Mouse (Mus musculus): ENCODE data around the gene Fam221b. TPM values are rescaled to one million over a fixed set of nuclear protein-coding genes. Genes with fewer than 3 reads are reported as not detected.

Gene Fam221b
- polyA plus RNA-seq, 1 experiment from 2014 or later, result 2.6 TPM

DNA sequence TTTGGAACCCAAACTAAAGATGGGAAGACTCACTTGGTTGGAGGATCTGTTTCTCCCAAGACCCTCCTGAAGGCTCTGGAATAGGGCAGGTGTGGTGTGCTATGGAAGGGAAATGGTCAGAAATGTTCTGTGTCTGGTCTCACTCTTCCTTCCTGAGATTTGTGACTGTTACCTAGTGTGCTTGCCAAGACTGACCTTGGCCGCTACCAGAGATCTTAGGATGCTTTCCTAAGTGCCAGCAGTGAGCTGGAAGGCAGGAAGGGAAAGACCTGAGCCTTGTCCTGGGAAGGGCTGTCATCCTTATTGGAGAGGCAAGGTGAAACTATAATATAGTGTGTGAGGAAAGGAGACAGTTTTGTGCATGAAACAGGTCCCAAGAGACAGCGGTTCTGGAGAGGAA is 35.2 kb downstream of the Fam221b start:
- no peak overlapping the region for H3K27ac ChIP-seq (replicated peaks; ENCODE audit: low read depth, low read length)
- DNase-seq (ENCODE audit: low spot score), result no peak
- WGBS, result 87% methylated on average over 2 of the region's 2 CpGs

DNA sequence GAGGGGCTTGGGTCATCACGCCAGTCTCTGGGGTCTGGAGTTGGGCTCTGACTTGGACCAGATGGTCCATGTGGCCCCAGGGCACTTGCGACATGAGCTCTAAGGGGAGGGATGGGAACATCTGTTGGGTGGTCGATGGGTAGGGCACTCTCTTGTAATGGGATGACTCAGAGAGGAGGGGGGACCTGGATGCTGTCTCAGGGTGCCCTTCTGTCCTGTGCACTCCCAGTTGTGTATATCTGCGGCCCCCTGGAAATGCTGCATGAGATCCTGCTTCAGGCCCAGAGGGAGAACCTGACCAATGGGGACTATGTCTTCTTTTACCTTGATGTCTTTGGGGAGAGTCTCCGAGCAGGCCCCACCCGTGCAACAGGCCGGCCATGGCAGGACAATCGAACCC is 35.6 kb downstream of the Fam221b start:
- Histone ChIP-seq H3K4me2 (ENCODE audit: low read depth, severe bottlenecking) (no peak overlapping the region), H3K36me3 (ENCODE audit: control insufficient read depth, insufficient read depth, low read length) (no peaks in the 10 kb centered on the region), H3K4me1 (ENCODE audit: control insufficient read depth, insufficient read depth, low read length) (peaks cover 12% of the 10 kb centered on the region), H3K4me3 (ENCODE audit: low read depth, low read length) (no peak overlapping the region), H3K9ac (ENCODE audit: low read length) (no peak overlapping the region), H3K9me3 (ENCODE audit: control insufficient read depth, low read length) (no peaks in the 10 kb centered on the region), H3K27ac (replicated peaks; ENCODE audit: low read depth, low read length) (no peak overlapping the region), H3K27me3 (ENCODE audit: control insufficient read depth, insufficient read depth, low read length) (peaks cover 5% of the 10 kb centered on the region; the same call in 1 of the 2 replicates)
- DNase-seq (ENCODE audit: low spot score), result no peak
- ATAC-seq (ENCODE audit: insufficient number of reproducible peaks, low FRiP score, low TSS enrichment, low read depth), result no peak
- 78% methylated on average over 8 of the region's 8 CpGs for WGBS

More for the DNA sequence above, 35.2 kb downstream of the Fam221b start:
- Histone ChIP-seq H3K4me2 (ENCODE audit: low read depth, severe bottlenecking) (no peak overlapping the region), H3K4me3 (ENCODE audit: low read depth, low read length) (no peak overlapping the region), H3K36me3 (ENCODE audit: control insufficient read depth, insufficient read depth, low read length) (no peaks in the 10 kb centered on the region), H3K27me3 (ENCODE audit: control insufficient read depth, insufficient read depth, low read length) (peaks cover 5% of the 10 kb centered on the region; the same call in 1 of the 2 replicates), H3K9ac (ENCODE audit: low read length) (no peak overlapping the region), H3K9me3 (ENCODE audit: control insufficient read depth, low read length) (no peaks in the 10 kb centered on the region), H3K4me1 (ENCODE audit: control insufficient read depth, insufficient read depth, low read length) (peaks cover 12% of the 10 kb centered on the region)
- no peak for ATAC-seq (ENCODE audit: insufficient number of reproducible peaks, low FRiP score, low TSS enrichment, low read depth)

DNA sequence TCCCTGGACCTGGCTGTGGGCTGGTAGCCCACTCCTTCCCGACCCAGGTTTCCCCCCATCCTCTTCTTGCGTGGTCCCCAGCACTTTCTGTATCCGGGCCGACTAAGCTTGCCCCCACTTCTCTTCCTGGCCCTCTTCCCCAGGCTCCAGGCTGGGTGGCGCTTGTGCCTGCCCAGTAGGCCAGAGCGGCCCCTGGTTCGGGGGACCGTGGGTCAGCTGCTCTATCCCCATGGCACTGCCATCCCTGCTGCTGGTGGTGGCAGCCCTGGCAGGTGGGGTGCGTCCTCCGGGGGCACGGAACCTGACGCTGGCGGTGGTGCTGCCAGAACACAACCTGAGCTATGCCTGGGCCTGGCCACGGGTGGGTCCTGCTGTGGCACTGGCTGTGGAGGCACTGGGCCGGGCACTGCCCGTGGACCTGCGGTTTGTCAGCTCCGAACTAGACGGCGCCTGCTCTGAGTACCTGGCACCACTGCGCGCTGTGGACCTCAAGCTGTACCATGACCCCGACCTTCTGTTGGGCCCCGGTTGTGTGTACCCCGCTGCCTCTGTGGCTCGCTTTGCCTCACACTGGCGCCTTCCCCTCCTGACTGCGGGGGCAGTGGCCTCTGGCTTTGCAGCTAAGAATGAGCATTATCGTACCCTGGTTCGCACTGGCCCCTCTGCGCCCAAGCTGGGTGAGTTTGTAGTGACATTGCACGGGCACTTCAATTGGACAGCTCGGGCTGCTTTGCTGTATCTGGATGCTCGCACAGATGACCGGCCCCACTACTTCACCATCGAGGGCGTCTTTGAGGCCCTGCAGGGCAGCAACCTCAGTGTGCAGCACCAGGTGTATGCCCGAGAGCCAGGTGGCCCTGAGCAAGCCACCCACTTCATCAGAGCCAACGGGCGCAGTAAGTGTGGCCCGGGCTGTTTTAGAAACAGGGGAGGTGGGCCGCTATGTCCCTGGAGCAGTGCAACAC is 36.7 kb downstream of the Fam221b start:
- H3K4me2 ChIP-seq (ENCODE audit: low read depth, severe bottlenecking), result peak overlapping the region; percentile 90
- H3K9me3 ChIP-seq (ENCODE audit: control insufficient read depth, low read length), result no peaks in the 10 kb centered on the region
- H3K4me3 ChIP-seq (ENCODE audit: low read depth, low read length), result peak overlapping the region; percentile 53
- peak overlapping the region; percentile 89 for H3K9ac ChIP-seq (ENCODE audit: low read length)
- no peaks in the 10 kb centered on the region for H3K36me3 ChIP-seq (ENCODE audit: control insufficient read depth, insufficient read depth, low read length)
- H3K27ac ChIP-seq (replicated peaks; ENCODE audit: low read depth, low read length), result no peak overlapping the region
- whole genome bisulfite sequencing, result 43% methylated on average over 42 of the region's 42 CpGs
- DNase-seq (ENCODE audit: low spot score), result peak; percentile 33
- H3K27me3 ChIP-seq (ENCODE audit: control insufficient read depth, insufficient read depth, low read length), result peaks cover 5% of the 10 kb centered on the region; the same call in 1 of the 2 replicates
- no peak for ATAC-seq (ENCODE audit: insufficient number of reproducible peaks, low FRiP score, low TSS enrichment, low read depth)
- peaks cover 12% of the 10 kb centered on the region for H3K4me1 ChIP-seq (ENCODE audit: control insufficient read depth, insufficient read depth, low read length)

DNA sequence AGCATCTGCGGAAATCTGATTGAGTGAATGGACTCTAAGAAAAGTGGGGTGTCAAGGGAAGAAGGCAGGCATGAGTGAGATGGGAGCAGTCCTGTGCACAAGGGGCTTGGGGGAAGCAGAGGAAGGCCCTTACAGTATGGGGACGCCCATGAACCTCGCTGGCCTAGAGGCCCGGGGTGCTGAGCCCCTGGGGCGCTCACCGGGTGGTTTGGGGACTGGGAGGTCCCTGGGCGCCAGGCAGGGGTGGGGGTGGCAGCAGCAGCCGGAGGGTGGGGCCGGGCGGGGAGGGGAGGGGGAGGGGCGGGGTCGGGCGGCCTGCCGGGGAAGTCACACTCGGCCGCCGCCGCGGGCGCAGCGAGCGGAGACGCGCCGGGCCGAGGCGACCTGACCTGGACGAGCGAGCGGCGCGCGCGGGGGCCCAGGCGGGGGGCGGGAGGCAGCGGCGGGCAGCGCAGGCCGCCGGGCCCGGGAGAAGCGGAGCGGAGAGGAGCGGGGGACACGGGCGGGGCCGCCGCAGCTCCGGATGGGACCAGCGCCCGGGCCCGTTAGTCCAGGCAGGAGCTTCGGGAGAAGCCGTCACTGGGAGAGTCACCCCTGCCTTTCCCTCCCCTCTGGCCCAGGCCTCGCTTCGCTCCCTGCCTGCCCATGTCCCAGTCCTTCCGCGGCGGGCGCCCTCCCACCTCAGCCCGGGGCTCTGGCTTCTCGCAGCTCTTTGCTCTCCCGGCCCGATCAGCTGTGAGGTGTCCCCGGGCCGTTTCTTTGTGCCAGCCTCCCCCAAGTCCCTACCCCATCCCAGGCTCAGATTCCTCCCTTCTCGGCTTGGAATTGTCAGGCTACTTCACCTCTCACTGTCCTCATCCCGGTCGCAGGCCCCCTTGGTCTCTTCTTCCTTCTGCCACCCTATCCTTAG is 37.6 kb downstream of the Fam221b start, which contains the start of gene Npr2:
Gene Npr2 (plus strand): TSS at position 890 of the 910 bp plus-strand sequence.
- ATAC-seq (ENCODE audit: insufficient number of reproducible peaks, low FRiP score, low TSS enrichment, low read depth) (0 out of 2 replicates have a peak, but pooled peaks have one; percentile 40), DNase-seq (ENCODE audit: low spot score) (peak; percentile 68)
- no peaks in the 10 kb centered on the region for H3K36me3 ChIP-seq (ENCODE audit: control insufficient read depth, insufficient read depth, low read length)
- WGBS, result under 1% methylated on average over 37 of the region's 70 CpGs
- no peaks in the 10 kb centered on the region for H3K9me3 ChIP-seq (ENCODE audit: control insufficient read depth, low read length)
- peak within 1 kb of the TSS; percentile 53 for H3K4me3 ChIP-seq (ENCODE audit: low read depth, low read length)
- peaks cover 12% of the 10 kb centered on the region for H3K4me1 ChIP-seq (ENCODE audit: control insufficient read depth, insufficient read depth, low read length)
- H3K27me3 ChIP-seq (ENCODE audit: control insufficient read depth, insufficient read depth, low read length), result peaks cover 5% of the 10 kb centered on the region; the same call in 1 of the 2 replicates
- peak within 1 kb of the TSS; percentile 90 for H3K4me2 ChIP-seq (ENCODE audit: low read depth, severe bottlenecking)
- H3K27ac ChIP-seq (replicated peaks; ENCODE audit: low read depth, low read length), result no peak within 1 kb of the TSS
- peak within 1 kb of the TSS; percentile 89 for H3K9ac ChIP-seq (ENCODE audit: low read length)

DNA sequence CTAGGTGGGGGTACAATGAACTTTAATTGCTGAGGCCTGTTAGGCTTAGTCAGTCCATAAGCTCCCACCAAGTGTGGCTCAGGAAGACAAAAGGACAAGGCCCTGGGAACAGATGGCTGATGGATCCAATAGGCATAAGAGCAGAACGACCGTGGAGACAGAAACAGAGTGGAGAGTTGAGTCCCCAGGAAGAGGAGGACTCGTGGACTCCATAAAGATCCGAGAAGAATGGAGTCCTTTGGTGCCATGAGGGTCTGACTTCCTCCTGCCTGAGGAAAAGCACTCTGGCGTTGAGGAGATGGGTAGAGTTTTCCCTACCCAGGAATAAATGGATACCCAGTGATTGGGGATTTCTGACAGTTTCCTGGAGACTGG is 38.3 kb downstream of the Fam221b start:
- no peak for ATAC-seq (ENCODE audit: insufficient number of reproducible peaks, low FRiP score, low TSS enrichment, low read depth)
- 21% methylated on average over 5 of the region's 5 CpGs for WGBS
- Histone ChIP-seq H3K27ac (replicated peaks; ENCODE audit: low read depth, low read length) (no peak overlapping the region), H3K9me3 (ENCODE audit: control insufficient read depth, low read length) (no peaks in the 10 kb centered on the region; the same call in 1 of the 2 replicates), H3K27me3 (ENCODE audit: control insufficient read depth, insufficient read depth, low read length) (peaks cover 5% of the 10 kb centered on the region; the same call in 1 of the 2 replicates), H3K4me2 (ENCODE audit: low read depth, severe bottlenecking) (peak overlapping the region; percentile 90), H3K4me3 (ENCODE audit: low read depth, low read length) (peak overlapping the region; percentile 53), H3K4me1 (ENCODE audit: control insufficient read depth, insufficient read depth, low read length) (peaks cover 12% of the 10 kb centered on the region), H3K9ac (ENCODE audit: low read length) (no peak overlapping the region), H3K36me3 (ENCODE audit: control insufficient read depth, insufficient read depth, low read length) (no peaks in the 10 kb centered on the region)
- DNase-seq (ENCODE audit: low spot score), result no peak

DNA sequence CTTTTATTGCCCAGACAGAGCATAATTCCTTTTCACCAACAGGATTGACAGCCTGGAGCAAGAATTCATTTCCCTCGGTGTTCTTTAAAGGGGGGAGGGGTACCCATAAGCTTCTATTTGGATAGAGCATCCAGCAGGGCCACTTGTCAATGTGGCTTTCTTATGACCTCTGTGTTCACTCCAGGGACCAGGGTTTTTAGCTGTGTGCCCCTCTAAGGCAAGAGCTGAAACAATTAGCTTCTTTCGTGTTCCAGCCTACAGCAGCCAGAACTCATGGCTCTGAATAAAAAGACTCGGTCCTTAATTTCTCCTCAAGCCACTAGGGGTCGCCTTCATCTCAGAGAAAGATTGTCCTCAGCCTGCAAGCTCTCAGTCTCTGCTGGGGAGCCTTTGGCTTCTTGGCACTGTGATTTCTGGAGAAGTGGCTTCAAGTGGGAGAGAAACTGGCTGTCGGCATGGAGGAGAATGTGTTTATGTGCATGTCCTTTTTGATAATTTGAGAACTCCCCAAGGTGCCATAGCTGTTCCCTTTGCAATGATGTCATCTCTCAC is 38.8 kb downstream of the Fam221b start:
- Histone ChIP-seq H3K4me1 (ENCODE audit: control insufficient read depth, insufficient read depth, low read length) (peaks cover 12% of the 10 kb centered on the region), H3K27ac (replicated peaks; ENCODE audit: low read depth, low read length) (no peak overlapping the region), H3K4me3 (ENCODE audit: low read depth, low read length) (no peak overlapping the region), H3K9me3 (ENCODE audit: control insufficient read depth, low read length) (peaks cover 4% of the 10 kb centered on the region; the same call in 1 of the 2 replicates), H3K27me3 (ENCODE audit: control insufficient read depth, insufficient read depth, low read length) (peaks cover 5% of the 10 kb centered on the region; the same call in 1 of the 2 replicates), H3K36me3 (ENCODE audit: control insufficient read depth, insufficient read depth, low read length) (no peaks in the 10 kb centered on the region), H3K4me2 (ENCODE audit: low read depth, severe bottlenecking) (no peak overlapping the region), H3K9ac (ENCODE audit: low read length) (no peak overlapping the region)
- ATAC-seq (ENCODE audit: insufficient number of reproducible peaks, low FRiP score, low TSS enrichment, low read depth), result 0 out of 2 replicates have a peak, but pooled peaks have one; percentile 11
- DNase-seq (ENCODE audit: low spot score), result peak; percentile 82
- WGBS, result 8% methylated on average over 5 of the region's 5 CpGs

DNA sequence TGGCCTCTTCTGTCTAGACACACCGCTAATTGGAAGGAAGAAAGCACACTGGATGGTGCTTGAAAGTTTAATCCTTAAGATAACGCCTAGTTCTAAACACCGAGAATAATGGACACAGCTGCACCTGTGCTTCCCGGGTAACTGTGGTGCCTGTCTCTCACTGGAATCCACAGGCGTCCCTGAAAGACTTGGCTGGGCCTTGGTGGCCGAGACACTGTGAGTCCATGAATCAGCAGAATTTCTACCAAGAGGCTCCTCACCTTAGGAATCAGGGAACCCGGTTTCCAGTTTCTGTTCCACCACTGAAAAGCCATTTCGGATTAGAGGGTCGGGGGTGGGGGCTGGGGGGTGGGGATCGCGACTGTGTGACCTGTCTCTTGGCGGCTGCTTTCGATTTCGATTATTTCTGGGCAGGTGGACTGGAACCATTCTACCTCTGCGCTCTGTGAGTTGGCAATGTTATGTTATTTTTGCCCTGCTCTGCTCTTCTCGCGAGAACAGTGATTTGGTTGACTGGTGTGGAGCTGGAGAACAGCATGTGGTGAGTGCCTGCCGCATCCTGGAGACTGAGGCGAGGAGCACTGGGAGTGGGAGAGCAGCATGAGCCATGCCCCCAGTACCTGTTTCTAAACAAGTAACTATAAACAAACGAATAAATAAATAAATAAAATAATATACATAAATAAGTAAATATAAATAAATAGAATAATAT is 39.7 kb downstream of the Fam221b start:
- Histone ChIP-seq H3K27me3 (ENCODE audit: control insufficient read depth, insufficient read depth, low read length) (peaks cover 5% of the 10 kb centered on the region; the same call in 1 of the 2 replicates), H3K4me3 (ENCODE audit: low read depth, low read length) (no peak overlapping the region), H3K4me1 (ENCODE audit: control insufficient read depth, insufficient read depth, low read length) (peaks cover 12% of the 10 kb centered on the region), H3K9me3 (ENCODE audit: control insufficient read depth, low read length) (peaks cover 4% of the 10 kb centered on the region; the same call in 1 of the 2 replicates), H3K4me2 (ENCODE audit: low read depth, severe bottlenecking) (no peak overlapping the region), H3K9ac (ENCODE audit: low read length) (no peak overlapping the region), H3K36me3 (ENCODE audit: control insufficient read depth, insufficient read depth, low read length) (no peaks in the 10 kb centered on the region), H3K27ac (replicated peaks; ENCODE audit: low read depth, low read length) (no peak overlapping the region)
- WGBS, result 41% methylated on average over 20 of the region's 20 CpGs
- DNase-seq (ENCODE audit: low spot score) (no peak), ATAC-seq (ENCODE audit: insufficient number of reproducible peaks, low FRiP score, low TSS enrichment, low read depth) (no peak)
